Mouse (Mus musculus): ENCODE data around the gene Pacs2.

Pacs2 gene

DNA sequence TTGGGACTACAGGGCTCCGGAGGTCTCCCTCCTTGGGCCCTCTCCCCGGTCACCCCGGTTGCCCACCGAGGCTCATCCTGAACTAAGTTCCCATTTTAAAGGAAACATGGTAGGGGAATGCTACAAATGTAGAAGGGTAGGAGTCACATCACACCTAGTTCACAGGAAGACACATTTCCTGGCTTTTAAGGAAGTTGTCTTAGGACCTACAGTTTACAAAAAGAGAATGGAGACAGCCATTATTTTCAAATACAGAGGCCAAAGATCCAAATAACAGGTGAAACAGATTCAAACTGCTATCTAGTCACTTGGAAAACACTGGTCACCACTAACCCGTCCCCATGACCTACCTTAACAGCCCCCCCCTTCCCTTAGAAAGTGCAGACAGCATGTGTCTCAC lies 1.9 kb upstream of the Pacs2 start:
- DNase-seq (ENCODE audit: low spot score in 2 of 2): no peak

- DNase-seq (ENCODE audit: low spot score in 2 of 2): peak; percentile 51 to 52
These were observed 1.3 kb upstream of the Pacs2 start for GRCm38 (mm10) chr12:113013021-113013491.

DNA sequence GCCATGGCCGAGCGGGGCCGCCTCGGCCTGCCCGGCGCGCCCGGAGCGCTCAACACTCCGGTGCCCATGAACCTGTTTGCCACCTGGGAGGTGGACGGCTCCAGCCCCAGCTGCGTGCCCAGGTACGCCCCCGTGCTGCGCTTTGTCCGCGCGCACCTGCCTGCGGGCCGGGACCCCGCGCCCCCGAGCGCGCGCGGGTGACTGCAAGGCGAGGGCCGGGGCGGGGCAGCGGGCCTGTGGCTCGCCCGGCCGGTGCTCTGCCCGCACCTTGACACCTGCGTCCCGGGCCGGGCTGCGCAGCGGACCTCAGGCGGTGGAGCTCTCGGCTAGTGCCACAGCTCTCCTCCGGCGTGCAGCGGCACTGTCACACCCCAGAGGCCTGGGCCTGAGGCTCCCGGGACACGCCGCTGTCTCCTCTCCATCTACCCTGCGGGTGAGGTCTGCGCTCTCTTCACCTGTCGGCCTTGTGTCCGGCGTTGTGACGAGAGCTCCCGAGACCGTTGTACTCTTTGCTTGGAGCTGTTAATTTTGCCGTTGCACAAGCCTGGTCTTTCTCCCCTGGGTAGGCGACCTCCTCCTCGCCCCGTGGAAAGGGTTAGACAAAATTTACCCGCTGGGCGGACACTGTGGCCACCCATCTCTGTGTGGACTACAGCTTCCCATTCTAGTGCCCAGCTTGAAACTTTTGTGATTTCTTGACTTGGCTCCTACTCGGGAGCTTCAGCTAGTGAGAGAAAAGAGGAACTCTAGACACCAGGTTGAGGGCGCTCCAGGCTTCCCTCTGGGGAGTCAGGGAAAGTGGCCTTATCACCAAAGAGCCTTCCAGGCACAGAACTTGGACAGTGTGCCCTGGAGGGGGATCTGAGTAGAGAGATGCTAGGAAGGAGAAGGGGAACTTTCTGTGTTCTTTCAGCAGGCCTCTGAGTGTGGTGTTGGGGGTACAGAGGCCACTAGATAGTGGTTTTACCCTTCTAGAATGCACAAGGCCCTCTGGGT lies 551 bp downstream of the Pacs2 start:
- peak in 1 of 2 experiments; percentile 20 for DNase-seq (ENCODE audit: low spot score in 2 of 2)

DNA sequence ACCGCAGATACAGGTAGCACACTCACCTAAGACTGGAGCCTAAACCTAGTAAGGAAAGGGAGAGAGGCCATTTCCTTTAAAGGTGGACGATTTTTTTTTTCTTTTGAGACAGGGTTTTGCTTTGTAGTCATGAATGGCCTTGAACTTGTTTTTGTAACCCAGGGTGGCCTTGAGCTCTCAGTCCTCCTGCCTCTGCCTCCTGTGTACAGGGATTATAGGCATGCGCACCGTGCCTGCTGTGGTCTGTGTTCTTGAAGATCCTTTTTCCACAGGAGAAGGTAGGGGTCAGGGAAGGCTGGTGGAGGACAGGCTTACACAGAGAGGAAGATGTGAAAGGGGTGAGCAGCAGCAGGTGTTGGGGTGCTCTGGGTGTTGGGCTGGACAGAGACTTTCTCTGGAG lies 1.6 kb downstream of the Pacs2 start:
- no peak for DNase-seq (ENCODE audit: low spot score in 2 of 2)

- peak; percentile 84 to 91 for DNase-seq (ENCODE audit: low spot score in 2 of 2)
These were observed 2.7 kb downstream of the Pacs2 start for GRCm38 (mm10) chr12:113016976-113017375.

- DNase-seq (ENCODE audit: low spot score in 2 of 2): no peak
These were observed 3.2 kb downstream of the Pacs2 start for GRCm38 (mm10) chr12:113017429-113017984.

GRCm38 (mm10) chr12:113018763-113019162 lies 4.5 kb downstream of the Pacs2 start:
- DNase-seq (ENCODE audit: low spot score in 2 of 2): no peak

- no peak for DNase-seq (ENCODE audit: low spot score in 2 of 2)
These were observed 7.2 kb downstream of the Pacs2 start for GRCm38 (mm10) chr12:113021488-113021887.

GRCm38 (mm10) chr12:113023082-113023481 lies 8.8 kb downstream of the Pacs2 start:
- DNase-seq (ENCODE audit: low spot score in 2 of 2): no peak

DNA sequence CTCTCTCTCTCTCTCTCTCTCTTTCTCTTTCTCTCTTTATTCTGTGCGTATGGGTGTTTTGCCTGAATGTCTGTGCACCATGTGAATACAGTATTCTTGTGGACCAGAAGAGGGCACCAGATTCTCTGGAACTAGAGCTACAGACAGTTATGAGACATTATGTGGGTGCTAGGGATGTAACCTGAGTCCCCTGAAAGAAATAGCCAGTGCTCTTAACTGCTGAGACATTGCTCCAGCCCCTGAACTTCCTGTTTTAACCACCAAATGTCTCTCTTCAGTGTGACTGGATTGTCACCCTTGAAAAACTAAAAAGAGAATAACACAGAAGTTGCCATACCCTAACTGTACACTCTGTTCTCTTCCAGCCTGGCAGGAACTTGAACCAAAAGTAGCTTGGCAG lies 12.2 kb downstream of the Pacs2 start:
- DNase-seq (ENCODE audit: low spot score in 2 of 2): no peak

- no peak for DNase-seq (ENCODE audit: low spot score in 2 of 2)
These were observed 13.2 kb downstream of the Pacs2 start for GRCm38 (mm10) chr12:113027495-113027894.

GRCm38 (mm10) chr12:113028067-113028466 lies 13.8 kb downstream of the Pacs2 start:
- no peak for DNase-seq (ENCODE audit: low spot score in 2 of 2)

DNA sequence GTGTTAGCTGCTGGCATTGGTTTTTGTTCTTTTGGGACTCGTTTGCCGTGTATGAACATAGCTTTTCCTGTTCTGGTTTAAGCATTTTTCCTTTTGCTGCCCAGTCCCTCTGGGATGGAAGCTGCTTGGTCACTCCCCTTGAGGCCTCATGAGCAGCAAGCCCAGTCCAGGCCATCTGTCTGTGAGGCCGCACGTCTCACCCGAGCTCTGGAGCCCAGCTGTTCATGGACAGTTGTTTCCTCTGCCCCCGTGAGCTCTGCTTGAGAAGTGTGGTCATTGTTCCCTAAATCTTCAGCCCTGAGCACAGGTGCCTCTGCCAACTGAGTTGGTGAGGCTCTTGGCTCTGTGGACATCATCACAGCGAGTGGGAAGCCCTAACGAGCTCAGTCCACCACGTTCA lies 14.6 kb downstream of the Pacs2 start:
- DNase-seq (ENCODE audit: low spot score in 2 of 2): no peak

DNA sequence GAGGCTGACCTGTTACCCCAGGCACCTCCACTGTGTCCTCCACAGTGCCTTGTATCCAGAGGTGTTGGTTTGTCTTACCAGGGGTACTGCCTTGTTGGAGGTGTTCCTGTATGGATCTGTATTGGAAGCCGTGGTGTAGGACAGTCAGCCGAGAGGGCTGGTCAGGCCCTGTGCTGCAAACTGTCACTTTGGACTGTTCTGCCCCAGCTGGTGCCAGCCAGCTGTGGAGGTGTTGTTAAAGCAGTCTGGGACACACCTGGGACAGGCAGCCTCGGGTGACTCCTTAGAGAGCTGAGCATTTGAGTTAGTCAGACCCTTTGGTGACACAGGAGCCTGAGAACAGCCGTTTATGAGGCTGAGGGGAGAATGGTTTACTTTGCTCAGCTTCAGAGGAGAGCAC lies 15.7 kb downstream of the Pacs2 start:
- no peak for DNase-seq (ENCODE audit: low spot score in 2 of 2)

DNA sequence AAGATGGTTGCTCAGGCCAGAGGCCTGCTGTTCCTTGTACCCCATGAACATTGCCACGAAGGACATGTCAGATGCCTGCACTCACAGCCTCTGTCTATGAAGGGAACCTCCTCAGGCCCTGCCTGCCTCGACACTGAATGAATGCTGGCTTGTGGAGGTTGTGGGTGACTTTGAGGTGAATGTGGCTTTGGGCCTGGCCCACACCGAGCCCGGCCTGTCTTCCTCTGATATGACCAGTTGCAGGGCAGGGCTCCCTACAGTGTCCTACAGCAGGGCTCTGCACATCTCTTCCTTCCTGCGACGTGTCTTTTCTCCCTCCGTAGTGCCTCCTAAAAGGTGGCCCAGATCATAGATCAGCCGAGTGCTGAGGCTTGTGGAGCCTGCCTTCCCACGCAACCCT lies 16.7 kb downstream of the Pacs2 start:
- no peak for DNase-seq (ENCODE audit: low spot score in 2 of 2)

DNA sequence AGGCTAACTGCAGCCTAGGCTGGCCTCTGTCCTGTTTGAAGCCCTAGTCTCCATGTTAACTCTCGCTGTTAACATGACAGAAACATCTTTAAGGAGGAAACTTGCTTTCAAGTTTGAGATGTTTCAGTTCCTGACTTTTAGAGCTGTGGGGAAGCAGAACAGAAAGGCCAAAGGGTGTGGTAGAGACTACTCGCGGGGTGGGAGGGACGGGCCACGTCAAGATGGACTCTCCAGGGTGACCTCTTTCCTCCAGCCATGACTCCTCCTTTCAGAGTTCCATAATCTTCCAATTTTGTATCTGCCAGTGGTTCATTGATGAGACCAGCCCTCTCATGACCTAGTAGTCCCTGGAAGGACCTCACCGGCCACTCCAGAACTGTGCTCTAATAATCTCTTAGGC lies 17.1 kb downstream of the Pacs2 start:
- no peak for DNase-seq (ENCODE audit: low spot score in 2 of 2)

- no peak for DNase-seq (ENCODE audit: low spot score in 2 of 2)
These were observed 18.3 kb downstream of the Pacs2 start for GRCm38 (mm10) chr12:113032296-113033250.

DNA sequence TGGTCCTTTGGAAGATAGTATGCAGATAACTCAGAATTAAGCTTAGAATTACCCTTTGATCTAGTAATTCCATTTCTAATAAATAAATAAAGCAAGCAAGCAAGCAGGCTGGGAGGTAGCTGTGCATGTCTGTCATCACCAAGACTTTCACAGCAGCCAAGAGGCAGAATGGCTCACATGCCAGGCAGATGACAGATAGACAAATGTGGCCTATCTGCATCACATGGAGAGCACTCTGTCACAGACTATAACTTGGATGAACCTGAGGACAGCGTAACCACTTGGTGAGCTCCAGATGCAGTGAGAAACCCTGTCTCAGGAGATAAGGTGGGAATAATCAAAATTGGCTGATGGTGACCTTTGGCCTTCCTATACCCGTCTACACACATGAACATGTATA lies 20.8 kb downstream of the Pacs2 start:
- DNase-seq (ENCODE audit: low spot score in 2 of 2): no peak

DNA sequence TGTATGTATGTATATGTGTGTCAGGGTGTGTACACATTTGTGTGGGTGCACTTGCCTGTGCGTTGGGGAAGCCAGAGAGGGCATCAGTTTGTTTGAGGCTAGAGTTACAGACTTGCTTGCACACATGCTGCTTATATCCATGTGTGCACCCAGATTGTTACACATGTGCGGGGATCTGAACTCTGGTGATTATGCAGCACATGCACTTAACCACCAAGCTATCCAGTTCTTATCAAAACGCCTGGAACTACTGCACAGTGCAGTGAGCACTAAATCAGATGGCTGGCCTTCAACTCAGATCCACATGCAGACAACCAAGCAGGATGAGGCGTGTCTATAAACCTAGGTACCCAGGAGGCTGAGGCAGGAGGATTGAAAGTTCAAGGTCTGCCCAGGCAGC lies 22.7 kb downstream of the Pacs2 start:
- DNase-seq (ENCODE audit: low spot score in 2 of 2): no peak

- DNase-seq (ENCODE audit: low spot score in 2 of 2): no peak
These were observed 24.1 kb downstream of the Pacs2 start for GRCm38 (mm10) chr12:113038414-113038813.

GRCm38 (mm10) chr12:113041481-113042439 lies 27.5 kb downstream of the Pacs2 start:
- DNase-seq (ENCODE audit: low spot score in 2 of 2): peak; percentile 46 to 56

Measured in right cerebral cortex, postnatal 36 days (tissue).